Mouse (Mus musculus): ENCODE results near the gene Sprr2e. TPM values are rescaled to one million over a fixed set of nuclear protein-coding genes. Genes with fewer than 3 reads are reported as not detected.

The Sprr2e gene
- not detected for total RNA-seq (2021)

GRCm38 (mm10) chr3:92351843-92352242, at the start of gene Sprr2e:
TSS of gene Sprr2e (plus strand) at chr3:92352143.
- intact Hi-C loops (cut with DNase I) = no loop called here
- DNase-seq (ENCODE audit: low spot score) = no peak

GRCm38 (mm10) chr3:92307406-92307805, 44.5 kb upstream of the Sprr2e start:
- no peak for DNase-seq (ENCODE audit: low spot score)
- intact Hi-C loops (cut with DNase I) = no loop called here

GRCm38 (mm10) chr3:92316320-92316719, 35.6 kb upstream of the Sprr2e start, which contains the start of gene Sprr2b:
TSS of gene Sprr2b (plus strand) at chr3:92316620.
- intact Hi-C loops (cut with DNase I) = no loop called here
- no peak for DNase-seq (ENCODE audit: low spot score)

- intact Hi-C loops (cut with DNase I) = no loop called here
- no peak for DNase-seq (ENCODE audit: low spot score)
These were observed 34.6 kb upstream of the Sprr2e start for GRCm38 (mm10) chr3:92317384-92317783.

GRCm38 (mm10) chr3:92336278-92336677, 15.7 kb upstream of the Sprr2e start:
- intact Hi-C loops (cut with DNase I) = no loop called here
- DNase-seq (ENCODE audit: low spot score) = no peak

GRCm38 (mm10) chr3:92338840-92339239, 13.1 kb upstream of the Sprr2e start, which contains the start of gene Sprr2d:
TSS of gene Sprr2d (plus strand) at chr3:92339140.
- intact Hi-C loops (cut with DNase I) = no loop called here
- no peak for DNase-seq (ENCODE audit: low spot score)

GRCm38 (mm10) chr3:92361619-92362018, 9.7 kb downstream of the Sprr2e start:
- DNase-seq (ENCODE audit: low spot score) = no peak
- intact Hi-C loops (cut with DNase I) = no loop called here

GRCm38 (mm10) chr3:92364887-92365286, 12.9 kb downstream of the Sprr2e start, which contains the start of gene Sprr2f:
TSS of gene Sprr2f (plus strand) at chr3:92365187.
- intact Hi-C loops (cut with DNase I) = no loop called here
- no peak for DNase-seq (ENCODE audit: low spot score)

- no peak for DNase-seq (ENCODE audit: low spot score)
- intact Hi-C loops (cut with DNase I) = no loop called here
These were observed 21.7 kb downstream of the Sprr2e start for GRCm38 (mm10) chr3:92373613-92374012.

GRCm38 (mm10) chr3:92385385-92385784, 33.4 kb downstream of the Sprr2e start, which contains the start of gene Sprr2h:
TSS of gene Sprr2h (plus strand) at chr3:92385685.
- no peak for DNase-seq (ENCODE audit: low spot score)
- intact Hi-C loops (cut with DNase I) = no loop called here

- intact Hi-C loops (cut with DNase I) = loop anchor here (10.0 kb wide), 1 partner anchor 120 kb away; no protein-coding TSS in a partner anchor
- no peak for DNase-seq (ENCODE audit: low spot score)
These were observed 42.4 kb downstream of the Sprr2e start for GRCm38 (mm10) chr3:92394301-92394700.

Other genes starting within 250 kb of the Sprr2e start
- not detected for gene Prr9, start 228.2 kb upstream of the Sprr2e start, total RNA-seq (2021)
- not detected for gene Lelp1, start 209.4 kb upstream of the Sprr2e start, total RNA-seq (2021)
- gene Sprr2a1, start 136.3 kb upstream of the Sprr2e start, total RNA-seq (2021) = not detected
- gene Sprr2a2, start 136.2 kb upstream of the Sprr2e start, total RNA-seq (2021) = 1 to 10 TPM; 1.1 to 1.5 TPM
- not detected for gene Sprr2a3, start 66.7 kb upstream of the Sprr2e start, total RNA-seq (2021)
- gene Sprr2b, start 35.5 kb upstream of the Sprr2e start, total RNA-seq (2021) = not detected
- not detected for gene Sprr2d, start 13.0 kb upstream of the Sprr2e start, total RNA-seq (2021)
- not detected for gene Sprr2f, start 13.0 kb downstream of the Sprr2e start, total RNA-seq (2021)
- gene Sprr2h, start 33.5 kb downstream of the Sprr2e start, total RNA-seq (2021) = not detected
- gene Sprr2i, start 55.8 kb downstream of the Sprr2e start, total RNA-seq (2021) = not detected
- gene Sprr2j-ps, start 65.9 kb downstream of the Sprr2e start, total RNA-seq (2021) = not detected
- gene Gm9774, start 77.3 kb downstream of the Sprr2e start, total RNA-seq (2021) = 1 to 10 TPM; 2.8 to 4.8 TPM
- not detected for gene Sprr2k, start 80.4 kb downstream of the Sprr2e start, total RNA-seq (2021)
- not detected for gene Sprr1b, start 86.6 kb downstream of the Sprr2e start, total RNA-seq (2021)
- gene Sprr3, start 106.6 kb downstream of the Sprr2e start, total RNA-seq (2021) = not detected
- gene Sprr1a, start 133.8 kb downstream of the Sprr2e start, total RNA-seq (2021) = not detected
- not detected for gene Sprr4, start 148.3 kb downstream of the Sprr2e start, total RNA-seq (2021)
- not detected for gene 2310046K23Rik, start 182.4 kb downstream of the Sprr2e start, total RNA-seq (2021)
- not detected for gene Ivl, start 221.6 kb downstream of the Sprr2e start, total RNA-seq (2021)
- gene Smcp, start 236.9 kb downstream of the Sprr2e start, total RNA-seq (2021) = not detected